In the genomic region with DNA sequence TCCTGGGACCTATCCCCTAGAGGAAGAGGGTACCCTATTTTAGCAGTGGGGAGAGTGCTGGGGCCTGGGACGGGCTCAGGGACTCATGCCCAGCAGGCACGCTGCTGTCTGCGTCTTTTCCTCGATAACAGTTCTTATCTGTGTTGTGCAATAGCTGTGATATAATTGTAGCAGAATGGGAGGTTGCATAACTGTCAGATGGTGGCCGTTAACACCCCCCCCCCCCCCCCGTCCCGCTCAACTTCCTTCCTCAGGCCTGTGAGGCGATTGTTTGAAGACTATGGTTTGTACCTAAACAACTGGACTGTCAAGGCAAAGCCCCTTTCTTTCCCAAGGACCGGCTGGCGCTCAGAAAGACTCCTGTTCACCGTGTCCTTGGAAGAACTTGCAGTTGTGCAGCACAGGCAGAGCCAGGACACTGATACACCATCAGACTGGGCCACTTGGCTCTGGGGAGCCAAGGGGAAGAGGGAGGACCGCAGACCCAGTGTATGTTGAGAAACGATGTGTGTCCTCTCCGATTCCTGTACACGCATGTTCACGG, we compare ENCODE assay signal across 9 mouse cellular contexts. TPM values are rescaled to one million over a fixed set of nuclear protein-coding genes. Genes with fewer than 3 reads are reported as not detected.
A peak's percentile ranks its signal among the peaks of the same experiment; 100 is the strongest.
DNase-seq lines count a peak whose midpoint lies in the region; ATAC-seq and TF ChIP-seq lines count a peak whose summit lies in the region.
"Had no signal": no experiment of that assay in that cellular context is flagged by ENCODE, and none has a peak within 500 bp of the region (broad histone marks: within the 10 kb centered on the region; RNA-seq: fewer than 3 reads in every experiment).

No protein-coding gene starts in this region.

- H3K27ac ChIP-seq in liver, embryonic 14.5 days = peak overlapping the region; percentile 0; the same call in 1 of the 2 replicates
- no peak overlapping the region for H3K27ac ChIP-seq in stomach, postnatal 0 days (replicated peaks)
- no peak overlapping the region for H3K27ac ChIP-seq in hindbrain, embryonic 13.5 days
- no peak overlapping the region for H3K27ac ChIP-seq in hindbrain, embryonic 12.5 days
- H3K27ac ChIP-seq: limb, embryonic 12.5 days had no signal

- H3K4me3 ChIP-seq in liver, embryonic 14.5 days (ENCODE audit: insufficient read depth in 1 of 2, low read depth in 2 of 2, low read length in 2 of 2) = no peak overlapping the region; a peak in 1 of 4 replicates
- H3K4me3 ChIP-seq in stomach, postnatal 0 days (ENCODE audit: low read depth, low read length) = no peak overlapping the region
- H3K4me3 ChIP-seq in hindbrain, embryonic 13.5 days = no peak overlapping the region
- H3K4me3 ChIP-seq in hindbrain, embryonic 12.5 days = no peak overlapping the region
- H3K4me3 ChIP-seq: limb, embryonic 12.5 days had no signal

- peak; percentile 92 for TF ChIP-seq EP300 in liver, embryonic 14.5 days (IDR thresholded peaks at IDR 0.05; ENCODE audit: low read depth)
- no peak for TF ChIP-seq EP300 in stomach, postnatal 0 days (optimal IDR thresholded peaks at IDR 0.05)

- WGBS in liver, embryonic 14.5 days (ENCODE audit: insufficient replicate concordance) = 6% methylated on average over 16 of the region's 16 CpGs
- 44% methylated on average over 14 of the region's 16 CpGs for WGBS in stomach, postnatal 0 days
- WGBS in hindbrain, embryonic 13.5 days = 88% methylated on average over 16 of the region's 16 CpGs
- 85% methylated on average over 16 of the region's 16 CpGs for WGBS in hindbrain, embryonic 12.5 days

- peaks cover 19% of the 10 kb centered on the region for H3K36me3 ChIP-seq in liver, embryonic 14.5 days (replicated peaks; ENCODE audit: control insufficient read depth, insufficient read depth, low read depth)
- peaks cover 8% of the 10 kb centered on the region for H3K36me3 ChIP-seq in stomach, postnatal 0 days (ENCODE audit: control insufficient read depth, insufficient read depth, low read length)
- H3K36me3 ChIP-seq in hindbrain, embryonic 13.5 days = peaks cover 37% of the 10 kb centered on the region
- peaks cover 39% of the 10 kb centered on the region for H3K36me3 ChIP-seq in hindbrain, embryonic 12.5 days

- peak overlapping the region; percentile 37 for H3K4me2 ChIP-seq in liver, embryonic 14.5 days (ENCODE audit: low read depth)
- no peak overlapping the region for H3K4me2 ChIP-seq in stomach, postnatal 0 days (replicated peaks; ENCODE audit: low read depth)
- H3K4me2 ChIP-seq in hindbrain, embryonic 13.5 days = no peak overlapping the region
- no peak overlapping the region for H3K4me2 ChIP-seq in hindbrain, embryonic 12.5 days (replicated peaks)
- H3K4me2 ChIP-seq: limb, embryonic 12.5 days had no signal

- TF ChIP-seq CTCF in liver, embryonic 14.5 days (IDR thresholded peaks at IDR 0.05; ENCODE audit: low read depth) = no peak
- TF ChIP-seq CTCF in stomach, postnatal 0 days (IDR thresholded peaks at IDR 0.05; ENCODE audit: low read depth) = no peak

- DNase-seq in ovary, postnatal 36 days (ENCODE audit: low spot score) = peak; percentile 50
- DNase-seq in ovary, postnatal 14 days (ENCODE audit: low spot score) = no peak
- DNase-seq in heart, adult 8-10 months (ENCODE audit: low spot score) = peak; percentile 60
- peak; percentile 65 to 69 (median 65) for DNase-seq in liver, embryonic 14.5 days (ENCODE audit: low read depth in 3 of 3, low spot score in 3 of 3)
- DNase-seq in stomach, postnatal 0 days (ENCODE audit: low spot score) = peak; percentile 29
- no peak for DNase-seq in left cerebral cortex, postnatal 4 days

- peak; percentile 82 for ATAC-seq in liver, embryonic 14.5 days (ENCODE audit: insufficient read depth)
- peak; percentile 28; the same call in 1 of the 2 replicates for ATAC-seq in stomach, postnatal 0 days (ENCODE audit: low FRiP score, low TSS enrichment)
- ATAC-seq in hindbrain, embryonic 13.5 days (ENCODE audit: low FRiP score) = no peak
- ATAC-seq in hindbrain, embryonic 12.5 days (ENCODE audit: low FRiP score) = no peak

- H3K4me1 ChIP-seq in liver, embryonic 14.5 days (replicated peaks; ENCODE audit: control insufficient read depth in 2 of 2, insufficient read depth in 2 of 2, low read length in 1 of 2) = peaks cover 23 to 36% of the 10 kb centered on the region in 2 experiments
- no peaks in the 10 kb centered on the region; the same call in 1 of the 2 replicates for H3K4me1 ChIP-seq in stomach, postnatal 0 days (replicated peaks; ENCODE audit: control insufficient read depth, insufficient read depth)
- peaks cover 25% of the 10 kb centered on the region for H3K4me1 ChIP-seq in hindbrain, embryonic 13.5 days (replicated peaks)
- H3K4me1 ChIP-seq in hindbrain, embryonic 12.5 days = peaks cover 29% of the 10 kb centered on the region
- H3K4me1 ChIP-seq: limb, embryonic 12.5 days had no signal

- H3K9me3 ChIP-seq in liver, embryonic 14.5 days (ENCODE audit: control insufficient read depth, low read length) = no peaks in the 10 kb centered on the region
- no peaks in the 10 kb centered on the region for H3K9me3 ChIP-seq in stomach, postnatal 0 days (ENCODE audit: control insufficient read depth, low read length)
- no peaks in the 10 kb centered on the region for H3K9me3 ChIP-seq in hindbrain, embryonic 13.5 days
- H3K9me3 ChIP-seq in hindbrain, embryonic 12.5 days (replicated peaks) = no peaks in the 10 kb centered on the region
- H3K9me3 ChIP-seq: limb, embryonic 12.5 days had no signal

- H3K9ac ChIP-seq in liver, embryonic 14.5 days (replicated peaks) = peak overlapping the region; percentile 0
- no peak overlapping the region for H3K9ac ChIP-seq in stomach, postnatal 0 days (ENCODE audit: low read length)
- H3K9ac ChIP-seq in hindbrain, embryonic 13.5 days = no peak overlapping the region
- no peak overlapping the region for H3K9ac ChIP-seq in hindbrain, embryonic 12.5 days
- H3K9ac ChIP-seq: limb, embryonic 12.5 days had no signal

- no peaks in the 10 kb centered on the region for H3K27me3 ChIP-seq in liver, embryonic 14.5 days (ENCODE audit: control insufficient read depth, insufficient read depth, low read length)
- no peaks in the 10 kb centered on the region for H3K27me3 ChIP-seq in stomach, postnatal 0 days (ENCODE audit: control insufficient read depth, insufficient read depth, low read length)
- no peaks in the 10 kb centered on the region for H3K27me3 ChIP-seq in hindbrain, embryonic 13.5 days
- no peaks in the 10 kb centered on the region for H3K27me3 ChIP-seq in hindbrain, embryonic 12.5 days
- H3K27me3 ChIP-seq: limb, embryonic 12.5 days had no signal

- intact Hi-C loops in left cerebral cortex, postnatal 4 days (cut with DNase I) = no loop called here

RNA-seq across cellular contexts. Expression of a gene that starts 9.4 kb away (rescaled TPM):
- 10 to 100 TPM; 27.9 to 34.6 (median 30.5) TPM for total RNA-seq in heart, adult 8-10 months (2022)
- 12.7 and 13.7 TPM in 2 replicates for polyA plus RNA-seq in liver, embryonic 14.5 days (2012; rRNA removed)
- polyA plus RNA-seq in liver, embryonic 14.5 days (2014; fragmentation: Nextera tagmentation; extraction: Ambion mirVana) = 12.1 and 12.7 TPM in 2 replicates
- 14.2 and 16.1 TPM in 2 replicates for polyA plus RNA-seq in stomach, postnatal 0 days (2015; fragmentation: Nextera tagmentation; extraction: Ambion mirVana)
- 45.4 and 49.7 TPM in 2 replicates for polyA plus RNA-seq in hindbrain, embryonic 13.5 days (2015; fragmentation: Nextera tagmentation; extraction: Ambion mirVana)
- total RNA-seq in left cerebral cortex, postnatal 4 days (2021) = 10 to 100 TPM; 58.3 to 59.1 TPM
- polyA plus RNA-seq in hindbrain, embryonic 12.5 days (2016; fragmentation: Nextera tagmentation; extraction: Ambion mirVana) = 47.2 and 57.1 TPM in 2 replicates

RNA-seq across cellular contexts. Expression of a gene that starts 10.2 kb away (rescaled TPM):
- 10 to 100 TPM; 28.0 to 34.3 (median 30.1) TPM for total RNA-seq in heart, adult 8-10 months (2022)
- polyA plus RNA-seq in liver, embryonic 14.5 days (2012; rRNA removed) = 29.9 and 38.6 TPM in 2 replicates
- 46.6 and 59.1 TPM in 2 replicates for polyA plus RNA-seq in liver, embryonic 14.5 days (2014; fragmentation: Nextera tagmentation; extraction: Ambion mirVana)
- 36.4 and 41.7 TPM in 2 replicates for polyA plus RNA-seq in stomach, postnatal 0 days (2015; fragmentation: Nextera tagmentation; extraction: Ambion mirVana)
- polyA plus RNA-seq in hindbrain, embryonic 13.5 days (2015; fragmentation: Nextera tagmentation; extraction: Ambion mirVana) = 37.5 and 39.6 TPM in 2 replicates
- 10 to 100 TPM; 42.5 to 42.9 TPM for total RNA-seq in left cerebral cortex, postnatal 4 days (2021)
- polyA plus RNA-seq in hindbrain, embryonic 12.5 days (2016; fragmentation: Nextera tagmentation; extraction: Ambion mirVana) = 80.2 and 81.9 TPM in 2 replicates

RNA-seq across cellular contexts. Expression of a gene that starts 38.6 kb away (rescaled TPM):
- total RNA-seq in heart, adult 8-10 months (2022) = 1 to 10 TPM; 3.6 to 6.3 (median 4.7) TPM
- polyA plus RNA-seq in liver, embryonic 14.5 days (2012; rRNA removed) = 15.5 and 17.5 TPM in 2 replicates
- 31.9 and 36.0 TPM in 2 replicates for polyA plus RNA-seq in liver, embryonic 14.5 days (2014; fragmentation: Nextera tagmentation; extraction: Ambion mirVana)
- polyA plus RNA-seq in stomach, postnatal 0 days (2015; fragmentation: Nextera tagmentation; extraction: Ambion mirVana) = 110 and 118 TPM in 2 replicates
- polyA plus RNA-seq in hindbrain, embryonic 13.5 days (2015; fragmentation: Nextera tagmentation; extraction: Ambion mirVana) = 261 and 279 TPM in 2 replicates
- 100 to 1,000 TPM; 166 to 169 TPM for total RNA-seq in left cerebral cortex, postnatal 4 days (2021)
- 165 TPM in 2 replicates for polyA plus RNA-seq in hindbrain, embryonic 12.5 days (2016; fragmentation: Nextera tagmentation; extraction: Ambion mirVana)

Comparison
In these comparisons a context has a peak if more than half of its experiments do, and no peak if none do; other contexts are left out.
1. DNase-seq: peak in ovary, postnatal 36 days (single experiment), heart, adult 8-10 months (single experiment), liver, embryonic 14.5 days (3 of 3) and stomach, postnatal 0 days (single experiment); none in ovary, postnatal 14 days (single experiment) and left cerebral cortex, postnatal 4 days (single experiment).
2. ATAC-seq: peak in liver, embryonic 14.5 days (single experiment) and stomach, postnatal 0 days (single experiment); none in hindbrain, embryonic 13.5 days (single experiment) and hindbrain, embryonic 12.5 days (single experiment).